Mouse (Mus musculus) embryo, embryonic 9.5 days (tissue): ENCODE measurements around the gene Bag6.
"Not testable (repeated sequence)": the region's sequence is repeated elsewhere in the genome, so short reads cannot be mapped to it uniquely, and the experiment has no call there.

Experiments
- DNase-seq: peaks from one replicate; pipeline ENCODE4 v3.0.0-alpha.2; 2017; ENCODE audit errors: extremely low spot score

The Bag6 gene

GRCm38 (mm10) chr17:35115046-35116019 is 19.6 kb upstream of the Bag6 start, which contains the start of gene Ly6g5b:
Gene Ly6g5b, minus strand, starts transcription at chr17:35115428.
- no peak for DNase-seq

- DNase-seq, result no peak
Observed at GRCm38 (mm10) chr17:35120745-35121142, 14.2 kb upstream of the Bag6 start.

GRCm38 (mm10) chr17:35121143-35121799 is 13.7 kb upstream of the Bag6 start, which contains the start of gene Gpank1:
Gene Gpank1, plus strand, starts transcription at chr17:35121455.
- DNase-seq, result peak; percentile 97

- DNase-seq, result no peak
Observed at GRCm38 (mm10) chr17:35121871-35122303, 13.1 kb upstream of the Bag6 start, which contains the start of gene Csnk2b. Gene Csnk2b, minus strand, starts transcription at chr17:35122053.

DNA sequence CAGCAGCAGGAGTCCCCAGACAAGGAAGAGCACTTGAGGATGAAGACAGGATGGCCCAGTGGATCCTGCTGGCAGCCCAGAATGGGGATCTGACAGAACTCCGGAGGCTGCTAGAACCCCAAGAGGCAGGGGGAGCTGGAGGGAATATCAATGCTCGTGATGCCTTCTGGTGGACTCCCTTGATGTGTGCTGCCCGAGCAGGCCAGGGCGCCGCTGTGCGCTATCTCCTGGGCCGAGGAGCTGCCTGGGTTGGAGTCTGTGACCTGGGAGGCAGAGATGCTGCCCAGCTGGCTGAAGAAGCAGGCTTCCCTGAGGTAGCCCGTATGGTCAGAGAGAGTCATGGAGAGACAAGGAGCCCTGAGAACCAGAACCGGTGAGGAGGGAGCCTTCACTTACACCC is 11.7 kb upstream of the Bag6 start:
- not testable (repeated sequence) for DNase-seq

DNA sequence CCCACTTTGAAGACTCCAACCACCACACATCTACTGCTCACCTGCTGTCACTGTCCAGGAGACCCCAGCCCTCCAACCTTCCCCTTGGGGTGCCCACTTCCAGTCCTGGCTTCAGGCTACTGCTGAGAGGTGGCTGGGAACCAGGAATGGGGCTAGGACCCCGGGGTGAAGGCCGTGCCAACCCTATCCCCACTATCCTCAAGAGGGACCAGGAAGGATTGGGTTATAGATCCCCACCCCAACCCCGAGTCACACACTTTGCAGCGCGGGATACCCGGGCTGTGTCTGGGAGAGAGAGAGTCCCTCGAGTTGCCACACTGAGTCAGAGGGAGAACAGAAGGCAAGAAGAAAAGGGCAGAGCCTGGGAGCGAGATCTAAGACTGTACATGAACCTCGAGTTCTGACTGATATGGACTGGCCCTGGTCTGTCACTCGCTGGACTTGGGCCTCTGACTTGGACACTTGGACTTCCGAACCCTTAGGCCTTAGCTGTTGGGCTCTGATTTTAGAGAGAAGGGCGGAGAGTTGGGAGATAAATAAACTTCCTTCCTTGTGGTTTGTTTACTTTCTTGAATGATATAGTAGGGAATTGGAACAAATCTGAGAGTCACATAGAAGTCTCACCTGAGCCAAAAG is 10.6 kb upstream of the Bag6 start:
- DNase-seq, result not testable (repeated sequence)

- no peak for DNase-seq
Observed at GRCm38 (mm10) chr17:35125081-35125480, 9.9 kb upstream of the Bag6 start.

DNA sequence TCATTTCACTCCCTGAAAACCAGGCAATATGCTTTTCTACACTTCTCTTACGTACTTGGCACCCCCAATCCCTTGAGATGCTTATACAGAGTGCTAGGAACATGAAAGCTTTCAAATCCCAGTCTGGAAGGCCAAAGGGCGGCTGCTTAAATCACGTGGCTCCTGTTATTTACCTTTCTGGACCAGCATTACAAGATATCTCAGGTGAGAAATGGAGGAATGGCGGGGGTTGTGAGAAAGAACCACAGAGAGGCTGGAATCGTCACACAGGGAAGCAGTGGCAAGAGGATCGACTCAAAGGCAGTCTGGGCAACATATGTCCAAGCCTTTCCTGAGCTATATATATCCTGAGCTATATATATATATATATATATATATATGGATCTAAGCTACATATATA is 9.4 kb upstream of the Bag6 start:
- no peak for DNase-seq

DNA sequence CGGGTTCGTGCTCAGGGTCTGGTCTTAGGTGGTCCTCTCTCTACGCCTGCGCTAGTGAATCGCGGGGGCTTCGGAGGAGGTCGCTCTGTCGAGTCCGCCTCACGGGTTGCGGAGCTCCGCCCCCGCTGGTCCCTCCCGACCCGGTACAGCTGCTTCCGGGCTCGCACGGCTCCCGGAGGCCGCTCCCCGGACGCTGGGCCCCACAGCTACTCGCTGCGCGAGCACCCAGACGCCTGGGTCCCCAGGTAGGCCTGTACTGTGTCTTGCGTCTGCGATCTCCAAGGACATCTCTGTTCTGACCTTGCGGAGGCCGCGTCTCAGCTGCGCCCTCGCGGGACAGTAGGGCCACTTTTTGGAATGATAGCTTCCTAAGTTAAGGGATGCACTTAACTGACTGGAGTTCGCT is 8.8 kb upstream of the Bag6 start, which contains the start of gene D17H6S53E:
TSS of gene D17H6S53E (plus strand) at position 168 of the 406 bp plus-strand sequence.
- DNase-seq, result peak; percentile 80

- no peak for DNase-seq
Observed at GRCm38 (mm10) chr17:35127017-35127416, 8.0 kb upstream of the Bag6 start.

GRCm38 (mm10) chr17:35128996-35129395 is 6.0 kb upstream of the Bag6 start:
- DNase-seq, result no peak

DNA sequence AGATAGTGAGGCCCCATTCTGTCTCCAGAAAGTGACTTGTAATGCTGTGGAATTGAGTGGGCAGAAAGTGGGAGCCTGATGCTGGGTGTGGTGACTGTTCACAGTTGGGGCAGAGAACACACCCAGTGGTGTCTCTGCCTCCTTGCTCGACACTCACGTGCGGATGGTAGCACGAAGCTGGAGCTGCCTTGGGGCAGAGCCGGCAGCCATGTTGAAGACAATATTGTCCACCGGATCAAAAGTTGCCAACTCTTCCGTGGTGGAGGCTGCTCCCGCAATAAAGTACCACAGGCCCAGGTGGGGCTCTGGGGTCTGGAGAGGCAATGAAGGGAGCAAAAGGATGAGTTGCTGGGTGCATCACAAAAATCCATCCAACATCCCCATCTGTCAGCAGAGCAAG is 3.9 kb upstream of the Bag6 start:
- no peak for DNase-seq

DNA sequence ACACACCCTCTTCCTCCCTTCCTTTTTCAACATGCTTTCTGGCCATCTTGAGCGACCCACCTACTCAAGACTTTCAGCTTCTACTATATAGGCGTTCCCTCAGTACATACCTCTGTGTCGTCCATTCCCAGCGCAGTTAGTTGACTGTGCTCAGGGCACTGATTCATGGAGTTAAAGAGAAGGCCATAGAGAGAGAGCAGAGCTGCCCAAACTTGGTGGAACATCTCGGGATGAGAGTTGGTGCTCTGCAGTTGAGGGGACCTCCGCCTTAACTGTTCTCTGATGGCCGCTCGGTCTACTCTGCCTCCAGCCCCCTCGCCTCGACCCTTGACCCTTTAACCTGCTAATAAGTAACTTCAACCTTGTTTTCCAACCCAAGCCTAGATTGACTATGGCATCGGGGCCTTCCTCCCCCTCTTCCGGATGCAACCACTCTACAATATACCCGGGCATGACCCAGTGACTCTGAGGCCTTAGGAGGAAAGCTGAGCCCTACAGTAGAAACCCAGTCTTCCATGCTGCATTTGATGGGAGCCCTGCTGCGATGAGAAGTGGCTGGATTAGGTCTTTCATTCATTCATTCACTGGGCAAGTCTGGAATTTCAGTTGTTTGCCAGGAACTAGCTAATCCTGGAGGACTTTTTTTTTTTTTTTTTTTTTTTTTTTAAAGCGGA is 3.3 kb upstream of the Bag6 start, which contains the start of gene Apom:
TSS of gene Apom (minus strand) at position 551 of the 674 bp plus-strand sequence.
- DNase-seq, result no peak

DNA sequence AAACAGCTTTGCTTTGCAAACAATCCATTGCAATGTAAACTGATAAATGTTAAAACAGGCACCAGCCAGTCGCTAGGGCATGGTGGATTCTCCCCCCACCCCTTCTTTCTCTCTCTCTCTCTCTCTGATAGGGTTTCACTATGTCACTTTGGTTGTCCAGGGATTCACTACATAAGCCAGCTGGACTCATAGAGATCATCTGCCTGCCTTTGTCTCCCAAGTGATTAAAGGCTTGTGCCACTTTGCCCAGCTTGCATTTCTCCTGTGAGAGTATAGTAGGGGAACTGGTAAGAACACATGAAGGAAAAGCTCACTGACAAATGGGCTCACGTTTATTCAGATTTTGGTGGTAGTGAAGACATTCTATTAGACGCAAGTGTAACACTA is 2.8 kb upstream of the Bag6 start:
- DNase-seq, result no peak

- no peak for DNase-seq
Observed at GRCm38 (mm10) chr17:35133517-35133916, 1.5 kb upstream of the Bag6 start.

- DNase-seq, result no peak
Observed at GRCm38 (mm10) chr17:35135591-35136320, 778 bp downstream of the Bag6 start.

DNA sequence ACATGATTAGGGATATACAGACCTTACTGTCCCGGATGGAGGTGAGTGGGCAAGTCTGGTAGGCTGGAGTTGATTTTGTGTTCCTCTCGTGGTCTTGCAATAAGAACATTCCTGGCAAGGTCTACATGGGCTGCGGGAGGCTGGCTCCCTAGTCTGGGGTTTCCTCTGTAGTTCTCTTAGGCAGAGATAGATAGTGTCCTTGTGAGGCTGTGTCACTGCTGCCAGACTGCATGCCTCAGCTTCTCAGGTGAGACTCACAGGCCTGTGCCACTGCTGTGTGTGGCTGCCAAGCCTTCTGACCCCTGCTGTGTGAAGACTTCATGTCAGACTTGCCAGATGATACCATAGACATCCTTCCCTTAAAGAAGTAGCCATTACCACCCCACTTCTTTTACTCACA is 4.3 kb downstream of the Bag6 start:
- DNase-seq, result no peak

- no peak for DNase-seq
Observed at GRCm38 (mm10) chr17:35140490-35140996, 5.6 kb downstream of the Bag6 start.

- DNase-seq, result no peak
Observed at GRCm38 (mm10) chr17:35141971-35142370, 7.0 kb downstream of the Bag6 start.

DNA sequence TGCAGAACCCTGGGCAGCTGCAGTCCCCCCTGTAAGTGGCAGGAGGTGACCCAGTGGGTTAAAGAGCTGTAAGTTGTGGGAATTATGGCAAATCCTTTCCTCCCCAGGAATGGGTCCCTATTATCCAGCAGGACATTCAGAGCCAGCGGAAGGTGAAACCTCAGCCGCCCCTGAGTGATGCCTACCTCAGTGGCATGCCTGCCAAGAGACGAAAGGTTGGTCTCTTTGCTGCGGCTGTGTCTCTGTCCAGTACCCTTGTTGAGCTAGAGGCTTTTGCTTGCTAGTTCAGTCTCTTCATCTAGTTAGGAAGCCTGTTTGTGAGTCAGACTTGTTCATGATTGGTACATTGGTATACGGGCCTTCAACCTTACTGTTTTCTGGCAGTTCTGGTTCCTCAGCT is 11.2 kb downstream of the Bag6 start:
- DNase-seq, result no peak
